Mouse (Mus musculus) ES-E14 (cell line): ENCODE measurements around the gene Ust. TPM values are rescaled to one million over a fixed set of nuclear protein-coding genes. Genes with fewer than 3 reads are reported as not detected.

Source experiments
- DNase-seq: peaks from one replicate; pipeline ENCODE4 v3.0.0-alpha.2; 2013; ENCODE audit warnings: low read depth, low spot score
- H3K27ac ChIP-seq: 2 replicates; pipeline ENCODE4 v1.5.1; 2012; ENCODE audit warnings: low read depth, mild to moderate bottlenecking, low read length, moderate library complexity, mixed read lengths; ENCODE audit not compliant: poor library complexity, insufficient read depth, severe bottlenecking
- H3K36me3 ChIP-seq: 2 replicates; pipeline ENCODE4 v1.6.1; 2012; ENCODE audit warnings: mild to moderate bottlenecking, low read length, moderate library complexity, mixed read lengths; ENCODE audit not compliant: control insufficient read depth, poor library complexity, insufficient read depth, severe bottlenecking
- H3K4me1 ChIP-seq, 2 experiments: fragments of 150-350 bp in 1 of 2; sonication (generic) in 1 of 2; 2 replicates each; pipeline ENCODE4 v1.6.1; 2012; ENCODE audit warnings: low read length in 2 of 2, mild to moderate bottlenecking in 1 of 2, mixed read lengths in 1 of 2; ENCODE audit not compliant: control insufficient read depth in 2 of 2, insufficient read depth in 2 of 2, poor library complexity in 1 of 2
- H3K4me3 ChIP-seq, 2 experiments: fragments of 150-350 bp in 1 of 2; sonication (generic) in 1 of 2; 2 replicates each; pipeline ENCODE4 v1.5.1; 2012; ENCODE audit warnings: low read length in 2 of 2, low read depth in 1 of 2, mild to moderate bottlenecking in 1 of 2, mixed read lengths in 1 of 2; ENCODE audit not compliant: insufficient read depth in 1 of 2, poor library complexity in 1 of 2, severe bottlenecking in 1 of 2
- H3K9ac ChIP-seq: 2 replicates; pipeline ENCODE4 v1.6.1; 2012; ENCODE audit warnings: low read depth, mild to moderate bottlenecking, low read length, mixed read lengths; ENCODE audit not compliant: poor library complexity, insufficient read depth, severe bottlenecking
- H3K9me3 ChIP-seq: fragments of 150-350 bp; sonication (generic); 2 replicates; pipeline ENCODE4 v1.6.1; 2012; ENCODE audit warnings: low read depth, mild to moderate bottlenecking, low read length; ENCODE audit not compliant: control insufficient read depth, insufficient read depth
- CHD2 ChIP-seq: IDR thresholded peaks from 2 replicates; pipeline ENCODE4 v1.6.1; 2014; ENCODE audit warnings: mild to moderate bottlenecking, low read depth, low read length, inconsistent platforms
- HCFC1 ChIP-seq: IDR thresholded peaks from 2 replicates; pipeline ENCODE4 v1.6.1; 2012; ENCODE audit warnings: low read length, inconsistent platforms, borderline replicate concordance; ENCODE audit not compliant: insufficient read depth
- MAFK ChIP-seq: IDR thresholded peaks from 2 replicates; pipeline ENCODE4 v1.6.1; 2014; ENCODE audit warnings: mild to moderate bottlenecking, low read depth, low read length, inconsistent platforms; ENCODE audit not compliant: insufficient read depth
- ZC3H11A ChIP-seq: IDR thresholded peaks from 2 replicates; pipeline ENCODE4 v1.6.1; 2012; ENCODE audit warnings: low read depth, mild to moderate bottlenecking, inconsistent platforms, low read length, borderline replicate concordance
- ZNF384 ChIP-seq: IDR thresholded peaks from 2 replicates; pipeline ENCODE4 v1.6.1; 2012; ENCODE audit warnings: low read depth, low read length, inconsistent platforms
- in situ Hi-C, 2 experiments: fragments of 600-800 bp; cut with MboI; formaldehyde crosslinking; loops; one replicate each; pipeline ENCODE4 v1.15.1; 2025; ENCODE audit warnings: low sequenced_read_pairs in 2 of 2, inconsistent platforms in 1 of 2; ENCODE audit not compliant: unreplicated experiment in 2 of 2
- total RNA-seq: library from RNA; depleted of rRNA; stranded (reverse); fragments of 300-350 nt; gene quantifications from 2 replicates; pipeline ENCODE4 v1.2.3, GENCODE M21; 2012

Gene Ust
- total RNA-seq, 1 experiment: 4.9 TPM

DNA sequence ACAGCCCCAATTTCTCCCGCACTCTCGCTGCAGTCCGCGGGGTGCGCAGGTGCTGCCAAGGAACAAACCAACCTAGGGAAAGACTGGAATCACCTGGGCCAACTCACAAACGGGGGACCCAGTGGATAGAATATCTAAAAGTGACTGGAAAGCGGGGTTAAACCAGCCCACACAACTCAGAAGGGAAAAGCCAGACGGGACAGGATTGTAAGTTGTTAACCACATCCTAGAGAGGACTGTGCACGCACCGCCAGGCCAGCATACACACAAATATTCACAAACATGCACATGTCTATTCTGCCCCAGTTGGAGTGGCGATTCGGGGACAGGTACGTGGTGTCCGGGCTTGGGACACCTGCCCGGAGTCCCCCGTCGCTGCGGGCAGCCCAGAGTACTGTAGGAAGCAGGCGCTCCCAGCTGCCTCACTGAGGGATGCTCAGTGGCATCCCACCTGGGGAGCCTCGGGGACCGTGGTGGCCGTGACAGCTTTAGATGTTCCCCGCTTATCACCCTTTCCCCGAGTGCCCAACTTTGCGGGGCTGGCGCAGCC is 959 bp downstream of the Ust start:
- peak overlapping the region; percentile 80 to 92 for H3K4me3 ChIP-seq
- peaks cover 2 to 3% of the 10 kb centered on the region in 2 experiments; a peak in 1 of 4 replicates for H3K4me1 ChIP-seq
- in situ Hi-C loops: no loop called here
- peak overlapping the region; percentile 69 for H3K9ac ChIP-seq
- H3K27ac ChIP-seq: no peak overlapping the region
- H3K9me3 ChIP-seq: no peaks in the 10 kb centered on the region
- no peak for DNase-seq
- H3K36me3 ChIP-seq: no peaks in the 10 kb centered on the region
- no peak for TF ChIP-seq MAFK
- TF ChIP-seq ZNF384: no peak
- no peak for TF ChIP-seq ZC3H11A
- no peak for TF ChIP-seq CHD2
- no peak for TF ChIP-seq HCFC1

DNA sequence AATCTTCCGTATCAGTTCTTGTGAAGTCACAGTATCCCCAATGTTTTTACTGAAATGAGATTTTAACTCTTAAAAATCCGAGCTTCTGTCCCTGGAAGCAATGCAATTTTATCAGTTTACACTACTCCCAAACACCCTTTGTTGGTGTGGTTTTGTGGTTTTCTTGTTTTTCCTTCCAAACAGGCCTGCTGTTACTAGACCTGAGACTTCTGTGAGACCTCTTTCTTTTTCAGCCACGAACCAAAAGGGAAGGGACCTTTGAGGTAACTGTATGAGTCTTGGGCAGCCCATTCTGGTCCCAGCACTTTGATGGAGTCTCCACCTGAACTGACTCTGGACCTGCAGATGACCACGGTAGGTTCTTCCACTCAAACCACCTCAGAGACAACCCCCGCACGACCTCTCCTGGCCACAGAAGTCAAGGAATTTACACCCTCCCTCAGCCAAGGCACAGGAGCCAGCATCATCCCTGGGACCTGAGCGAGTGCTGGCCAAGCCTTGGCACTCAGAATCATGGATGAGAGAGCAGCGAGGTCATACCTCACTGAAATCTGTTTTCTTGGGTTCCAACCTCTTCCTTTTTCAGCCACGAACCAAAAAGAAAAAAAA is 1.6 kb downstream of the Ust start:
- in situ Hi-C loops: no loop called here
- DNase-seq: no peak
- H3K9me3 ChIP-seq: no peaks in the 10 kb centered on the region
- no peaks in the 10 kb centered on the region for H3K36me3 ChIP-seq
- peak overlapping the region; percentile 11 to 92; a peak in 3 of 4 replicates for H3K4me3 ChIP-seq
- TF ChIP-seq MAFK: no peak
- TF ChIP-seq ZC3H11A: no peak
- no peak for TF ChIP-seq HCFC1
- no peak for TF ChIP-seq CHD2
- no peak for TF ChIP-seq ZNF384
- no peak overlapping the region for H3K27ac ChIP-seq
- H3K4me1 ChIP-seq: peaks cover 2 to 3% of the 10 kb centered on the region in 2 experiments; a peak in 1 of 4 replicates
- H3K9ac ChIP-seq: no peak overlapping the region

DNA sequence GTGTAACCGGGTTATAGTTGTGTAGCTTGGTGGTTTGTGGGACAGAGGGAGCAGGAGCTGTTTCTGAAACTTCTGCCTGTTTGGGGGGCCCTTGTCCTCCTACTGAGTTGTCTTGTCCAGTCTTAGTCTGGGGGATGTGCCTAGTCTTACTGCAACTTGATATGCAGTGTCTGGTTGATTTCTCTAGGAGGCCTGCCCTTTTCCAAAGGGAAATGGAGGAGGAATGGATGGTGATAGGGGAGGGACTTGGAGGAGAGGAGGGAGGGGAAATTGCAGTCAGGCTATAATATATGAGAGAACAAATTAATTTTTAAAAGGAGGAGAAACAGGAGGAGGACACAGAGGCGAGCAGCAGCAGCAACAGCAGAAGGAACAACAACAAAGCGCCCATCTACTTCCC is 4.9 kb downstream of the Ust start:
- no peak for TF ChIP-seq ZNF384
- no peak for TF ChIP-seq CHD2
- no peak for TF ChIP-seq MAFK
- no peak for TF ChIP-seq HCFC1
- no peak for TF ChIP-seq ZC3H11A
- in situ Hi-C loops: no loop called here
- Histone ChIP-seq H3K4me3 (no peak overlapping the region), H3K4me1 (peaks cover 0 to 3% of the 10 kb centered on the region in 2 experiments; a peak in 1 of 4 replicates), H3K9me3 (no peaks in the 10 kb centered on the region), H3K36me3 (no peaks in the 10 kb centered on the region), H3K9ac (no peak overlapping the region), H3K27ac (no peak overlapping the region)
- no peak for DNase-seq

DNA sequence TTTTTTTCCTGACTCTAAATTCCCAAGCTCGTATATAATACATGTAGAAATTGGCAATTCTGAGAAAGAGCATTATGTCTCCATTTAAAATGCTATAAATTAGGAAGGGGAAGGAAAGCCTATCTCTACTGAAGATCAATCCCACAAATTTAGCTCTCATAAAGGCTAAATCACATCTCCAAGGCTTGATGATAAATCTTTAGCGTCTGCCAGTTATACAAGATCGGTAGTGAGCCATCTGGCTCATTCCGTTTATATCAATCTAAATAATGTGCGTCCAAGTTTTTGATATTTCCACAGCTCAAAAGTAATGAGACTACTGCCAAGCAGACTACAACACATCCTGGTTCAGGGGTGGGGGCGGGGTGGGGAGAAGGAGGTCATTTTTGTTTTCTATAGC is 6.4 kb downstream of the Ust start:
- TF ChIP-seq CHD2 (no peak), ZNF384 (no peak), ZC3H11A (no peak), MAFK (no peak), HCFC1 (no peak)
- DNase-seq: no peak
- Histone ChIP-seq H3K9ac (no peak overlapping the region), H3K27ac (no peak overlapping the region), H3K4me1 (peaks cover 0 to 3% of the 10 kb centered on the region in 2 experiments; a peak in 1 of 4 replicates), H3K36me3 (no peaks in the 10 kb centered on the region), H3K4me3 (no peak overlapping the region), H3K9me3 (no peaks in the 10 kb centered on the region)
- in situ Hi-C loops: no loop called here

DNA sequence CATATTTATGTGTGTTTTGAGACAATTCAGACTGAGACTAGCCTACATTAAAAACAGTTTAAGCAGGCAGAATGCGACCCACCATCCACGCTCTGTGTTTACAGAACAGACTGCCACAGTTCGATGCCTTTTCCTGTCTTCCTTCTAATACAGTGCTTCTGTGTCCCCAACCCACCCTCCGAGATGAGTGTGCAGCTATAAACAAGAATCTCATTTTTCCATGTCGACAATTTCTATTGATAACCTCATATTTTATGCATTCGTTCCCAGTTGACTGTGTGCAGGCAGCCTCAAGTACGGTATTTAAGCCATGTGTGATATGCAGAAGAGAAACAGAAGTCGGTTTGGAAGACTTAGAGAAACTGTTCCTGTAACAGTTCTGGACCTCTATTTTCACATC is 6.9 kb downstream of the Ust start:
- in situ Hi-C loops: no loop called here
- Histone ChIP-seq H3K9ac (no peak overlapping the region), H3K4me3 (no peak overlapping the region), H3K4me1 (peaks cover 0 to 3% of the 10 kb centered on the region in 2 experiments; a peak in 1 of 4 replicates), H3K9me3 (no peaks in the 10 kb centered on the region), H3K27ac (no peak overlapping the region), H3K36me3 (no peaks in the 10 kb centered on the region)
- TF ChIP-seq MAFK (no peak), ZC3H11A (no peak), HCFC1 (no peak), CHD2 (no peak), ZNF384 (no peak)
- DNase-seq: no peak
